In genomic region chr16:97925760-97926159, GRCm38 (mm10) we compare ENCODE assay signal across 28 mouse cellular contexts.
"Had no signal": no experiment of that assay in that cellular context is flagged by ENCODE, and none has a peak within 500 bp of the region (broad histone marks: within the 10 kb centered on the region; RNA-seq: fewer than 3 reads in every experiment).

No protein-coding gene starts in this region.

- H3K27ac ChIP-seq: heart, embryonic 13.5 days; heart, embryonic 15.5 days; hindbrain, embryonic 10.5 days; hindbrain, embryonic 12.5 days; hindbrain, embryonic 13.5 days; hindbrain, embryonic 14.5 days; hindbrain, embryonic 15.5 days; hindbrain, postnatal 0 days; intestine, embryonic 15.5 days; kidney, embryonic 15.5 days; kidney, postnatal 0 days; layer of hippocampus, adult 2 months; left cerebral cortex, adult 2 months had no signal

- DNase-seq: heart, postnatal 14 days; heart, postnatal 36 days; heart, postnatal 4 days; kidney, adult 11 months; kidney, adult 18-20 months; kidney, adult 2 months; kidney, adult 8-10 months; kidney, adult 9 months; kidney, postnatal 10 days; kidney, postnatal 14 days; kidney, postnatal 25 days; kidney, postnatal 4 days; layer of hippocampus, adult 9-11 months; layer of hippocampus, postnatal 36 days had no signal

- H3K9me3 ChIP-seq: heart, embryonic 12.5 days; heart, embryonic 13.5 days; heart, embryonic 15.5 days; hindbrain, embryonic 10.5 days; hindbrain, embryonic 12.5 days; hindbrain, embryonic 13.5 days; hindbrain, embryonic 15.5 days; intestine, embryonic 15.5 days; kidney, embryonic 15.5 days had no signal

- H3K27me3 ChIP-seq: heart, embryonic 12.5 days; heart, embryonic 13.5 days; heart, embryonic 15.5 days; hindbrain, embryonic 13.5 days; hindbrain, embryonic 15.5 days; intestine, embryonic 15.5 days; kidney, embryonic 15.5 days had no signal

- H3K4me3 ChIP-seq: heart, embryonic 12.5 days; heart, embryonic 13.5 days; heart, embryonic 15.5 days; hindbrain, embryonic 10.5 days; hindbrain, embryonic 12.5 days; hindbrain, embryonic 13.5 days; hindbrain, embryonic 15.5 days; intestine, embryonic 15.5 days; kidney, embryonic 15.5 days; layer of hippocampus, adult 2 months; left cerebral cortex, adult 2 months had no signal

- H3K36me3 ChIP-seq: heart, embryonic 12.5 days; heart, embryonic 13.5 days; heart, embryonic 15.5 days; hindbrain, embryonic 10.5 days; hindbrain, embryonic 12.5 days; hindbrain, embryonic 13.5 days; hindbrain, embryonic 15.5 days; intestine, embryonic 15.5 days; kidney, embryonic 15.5 days had no signal

- H3K9ac ChIP-seq: heart, embryonic 12.5 days; heart, embryonic 13.5 days; heart, embryonic 15.5 days; hindbrain, embryonic 12.5 days; hindbrain, embryonic 13.5 days; hindbrain, embryonic 14.5 days; hindbrain, embryonic 15.5 days; intestine, embryonic 15.5 days; kidney, embryonic 15.5 days had no signal
